Mouse (Mus musculus) neural tube, embryonic 14.5 days (tissue): ENCODE data around the gene Afm. TPM values are rescaled to one million over a fixed set of nuclear protein-coding genes. Genes with fewer than 3 reads are reported as not detected.

Experiments
- ATAC-seq: fragments of 200-750 bp; cut with Nextera tagmentation; 2 replicates; pipeline ENCODE4 v1.8.0; 2017; ENCODE audit warnings: low read depth, mild to moderate bottlenecking, moderate TSS enrichment, moderate library complexity
- H3K27ac ChIP-seq: fragments of 300-500 bp; sonication (generic); 2 replicates; pipeline ENCODE4 v1.5.1; 2014; ENCODE audit warnings: low read depth, mild to moderate bottlenecking, control low read depth, low read length, moderate library complexity, mixed read lengths
- H3K27me3 ChIP-seq: fragments of 300-500 bp; sonication (generic); 2 replicates; pipeline ENCODE4 v1.6.1; 2014; ENCODE audit warnings: low read length; ENCODE audit not compliant: control insufficient read depth, insufficient read depth
- H3K36me3 ChIP-seq: fragments of 300-500 bp; sonication (generic); 2 replicates; pipeline ENCODE4 v1.6.1; 2014; ENCODE audit warnings: low read length, mixed read lengths; ENCODE audit not compliant: control insufficient read depth, insufficient read depth
- H3K4me1 ChIP-seq: fragments of 300-500 bp; sonication (generic); 2 replicates; pipeline ENCODE4 v1.6.1; 2014; ENCODE audit warnings: low read length; ENCODE audit not compliant: control insufficient read depth, insufficient read depth
- H3K4me2 ChIP-seq: fragments of 300-500 bp; sonication (generic); 2 replicates; pipeline ENCODE4 v1.6.1; 2014; ENCODE audit warnings: mild to moderate bottlenecking, low read depth, low read length, control low read depth
- H3K4me3 ChIP-seq: fragments of 300-500 bp; sonication (generic); 2 replicates; pipeline ENCODE4 v1.5.1; 2014; ENCODE audit warnings: low read depth, low read length, control low read depth, mixed read lengths
- H3K9ac ChIP-seq: fragments of 300-500 bp; sonication (generic); replicated peaks from 2 replicates; pipeline ENCODE4 v1.6.1; 2014; ENCODE audit warnings: low read depth, mild to moderate bottlenecking, control low read depth, low read length, mixed read lengths
- H3K9me3 ChIP-seq: fragments of 300-500 bp; sonication (generic); 2 replicates; pipeline ENCODE4 v1.6.1; 2016; ENCODE audit warnings: low read length; ENCODE audit not compliant: control insufficient read depth
- WGBS: fragments of 180-500 bp; shearing (Covaris S2); extraction: QIAGEN DNeasy Blood & Tissue Kit; methylation state at CpG from one replicate; pipeline ENCODE4 v1.1.7; 2014; 5-methylcytosine and 5-hydroxymethylcytosine counted together
- polyA plus RNA-seq: library from polyadenylated mRNA; unstranded; fragments of >200 nt; fragmentation: Nextera tagmentation; extraction: Ambion mirVana; gene quantifications from 2 replicates; pipeline ENCODE4 v1.2.1, GENCODE M21; 2014

Afm gene
- polyA plus RNA-seq, 1 experiment from 2014 or later = not detected

GRCm38 (mm10) chr5:90509828-90510592, 8.7 kb upstream of the Afm start:
- no peak for ATAC-seq
- WGBS = 94% methylated on average over 5 of the region's 5 CpGs
- no peaks in the 10 kb centered on the region for H3K36me3 ChIP-seq
- no peaks in the 10 kb centered on the region for H3K9me3 ChIP-seq
- H3K4me1 ChIP-seq = no peaks in the 10 kb centered on the region
- no peak overlapping the region for H3K4me3 ChIP-seq
- H3K27ac ChIP-seq = no peak overlapping the region
- no peak overlapping the region for H3K4me2 ChIP-seq
- H3K27me3 ChIP-seq = no peaks in the 10 kb centered on the region
- H3K9ac ChIP-seq = no peak overlapping the region

DNA sequence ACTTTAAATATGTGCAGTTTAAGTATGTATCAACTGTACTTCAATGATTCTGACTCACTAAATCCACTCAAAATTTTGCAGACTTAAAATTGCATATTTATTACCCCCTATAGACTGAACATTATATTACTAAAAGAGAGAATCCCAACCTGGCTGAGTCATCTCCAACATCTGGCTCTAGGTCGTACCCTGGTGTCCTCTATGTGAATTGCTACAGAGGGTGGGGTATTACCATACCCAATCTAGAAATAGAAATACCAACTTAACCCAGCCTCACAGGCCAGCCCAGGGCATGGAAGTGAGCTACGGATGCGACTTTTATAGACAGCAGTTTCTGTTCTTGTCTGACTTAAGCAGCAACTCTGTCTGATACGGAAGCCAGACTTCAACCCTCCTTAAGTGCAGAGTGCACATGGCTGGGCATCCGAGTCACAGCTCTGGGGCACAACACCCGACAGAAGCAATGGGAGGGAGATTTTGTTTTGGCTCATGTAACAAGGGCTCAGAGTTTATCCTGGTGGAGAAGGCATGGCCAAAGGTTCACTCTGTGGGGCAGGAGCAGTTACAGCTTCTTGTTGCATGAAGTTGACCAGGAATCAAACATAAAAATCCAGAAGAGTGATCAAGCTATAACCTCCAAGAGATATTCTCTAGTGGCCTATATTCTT, 6.3 kb upstream of the Afm start:
- Histone ChIP-seq H3K9ac (no peak overlapping the region), H3K27me3 (no peaks in the 10 kb centered on the region), H3K9me3 (no peaks in the 10 kb centered on the region), H3K36me3 (no peaks in the 10 kb centered on the region), H3K27ac (no peak overlapping the region), H3K4me2 (no peak overlapping the region), H3K4me3 (no peak overlapping the region), H3K4me1 (no peaks in the 10 kb centered on the region)
- WGBS = 83% methylated on average over 6 of the region's 6 CpGs
- ATAC-seq = no peak

- WGBS = 91% methylated on average over 6 of the region's 6 CpGs
- Histone ChIP-seq H3K27me3 (no peaks in the 10 kb centered on the region), H3K9ac (no peak overlapping the region), H3K4me1 (no peaks in the 10 kb centered on the region), H3K27ac (no peak overlapping the region), H3K4me3 (no peak overlapping the region), H3K36me3 (no peaks in the 10 kb centered on the region), H3K9me3 (no peaks in the 10 kb centered on the region), H3K4me2 (no peak overlapping the region)
- ATAC-seq = no peak
Measured at GRCm38 (mm10) chr5:90515561-90515960, 3.2 kb upstream of the Afm start.

GRCm38 (mm10) chr5:90551191-90551590, 32.5 kb downstream of the Afm start:
- no peak overlapping the region for H3K4me2 ChIP-seq
- H3K36me3 ChIP-seq = no peaks in the 10 kb centered on the region
- H3K27me3 ChIP-seq = no peaks in the 10 kb centered on the region
- no peak for ATAC-seq
- no peak overlapping the region for H3K4me3 ChIP-seq
- no peaks in the 10 kb centered on the region for H3K4me1 ChIP-seq
- no peak overlapping the region for H3K27ac ChIP-seq
- no peak overlapping the region for H3K9ac ChIP-seq
- no peaks in the 10 kb centered on the region for H3K9me3 ChIP-seq
- WGBS = 89% methylated on average over 8 of the region's 8 CpGs

DNA sequence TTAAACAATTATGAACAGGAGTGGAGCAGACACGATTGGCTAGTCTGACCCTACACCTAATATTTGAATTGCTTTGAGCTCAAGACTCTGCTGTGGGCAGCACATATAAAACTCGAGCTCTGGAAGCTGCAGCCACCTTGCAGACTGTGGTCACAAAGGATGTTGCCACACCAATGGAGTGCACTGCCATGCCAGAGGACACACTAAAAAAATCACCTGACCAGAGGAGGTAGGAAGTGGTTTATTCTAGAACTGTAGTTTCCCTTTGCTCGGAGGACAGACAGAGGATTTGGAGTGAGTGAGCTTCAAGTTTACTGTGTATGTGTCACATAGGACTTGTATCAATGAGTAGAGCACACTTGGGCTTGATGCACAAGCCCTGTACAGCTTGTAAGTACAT, 37.3 kb downstream of the Afm start:
- H3K27ac ChIP-seq = no peak overlapping the region
- no peak overlapping the region for H3K9ac ChIP-seq
- 84% methylated on average over 3 of the region's 3 CpGs for WGBS
- H3K4me2 ChIP-seq = no peak overlapping the region
- H3K4me1 ChIP-seq = no peaks in the 10 kb centered on the region
- no peaks in the 10 kb centered on the region for H3K9me3 ChIP-seq
- no peak for ATAC-seq
- H3K4me3 ChIP-seq = no peak overlapping the region
- H3K36me3 ChIP-seq = no peaks in the 10 kb centered on the region
- H3K27me3 ChIP-seq = no peaks in the 10 kb centered on the region

DNA sequence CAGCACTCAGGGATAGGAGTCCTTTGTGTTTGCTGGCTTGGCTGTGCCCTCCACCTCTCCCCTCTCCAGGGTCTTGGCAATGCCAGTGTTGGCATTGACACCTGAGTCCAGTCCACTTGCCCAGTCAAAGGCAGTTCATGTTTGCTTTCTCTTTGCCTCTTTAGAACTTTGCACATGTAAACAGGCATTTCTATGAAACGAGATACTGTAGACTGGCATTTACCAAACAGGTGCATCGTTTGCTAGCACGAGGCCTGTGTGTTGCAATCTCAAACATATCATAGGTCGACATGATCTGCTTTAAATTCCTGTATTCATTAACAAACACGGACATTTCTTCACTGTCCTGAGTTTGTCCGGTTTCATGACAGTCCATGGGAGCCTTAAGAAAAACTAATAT, 42.0 kb downstream of the Afm start, which contains the start of gene 5830473C10Rik:
Gene 5830473C10Rik (plus strand): TSS at position 365 of the 400 bp plus-strand sequence.
- Histone ChIP-seq H3K4me3 (no peak within 1 kb of the TSS), H3K4me1 (no peaks in the 10 kb centered on the region), H3K9ac (no peak within 1 kb of the TSS), H3K9me3 (no peaks in the 10 kb centered on the region), H3K36me3 (no peaks in the 10 kb centered on the region), H3K4me2 (no peak within 1 kb of the TSS), H3K27me3 (no peaks in the 10 kb centered on the region), H3K27ac (no peak within 1 kb of the TSS)
- no peak for ATAC-seq
- WGBS = 93% methylated on average over 6 of the region's 6 CpGs

DNA sequence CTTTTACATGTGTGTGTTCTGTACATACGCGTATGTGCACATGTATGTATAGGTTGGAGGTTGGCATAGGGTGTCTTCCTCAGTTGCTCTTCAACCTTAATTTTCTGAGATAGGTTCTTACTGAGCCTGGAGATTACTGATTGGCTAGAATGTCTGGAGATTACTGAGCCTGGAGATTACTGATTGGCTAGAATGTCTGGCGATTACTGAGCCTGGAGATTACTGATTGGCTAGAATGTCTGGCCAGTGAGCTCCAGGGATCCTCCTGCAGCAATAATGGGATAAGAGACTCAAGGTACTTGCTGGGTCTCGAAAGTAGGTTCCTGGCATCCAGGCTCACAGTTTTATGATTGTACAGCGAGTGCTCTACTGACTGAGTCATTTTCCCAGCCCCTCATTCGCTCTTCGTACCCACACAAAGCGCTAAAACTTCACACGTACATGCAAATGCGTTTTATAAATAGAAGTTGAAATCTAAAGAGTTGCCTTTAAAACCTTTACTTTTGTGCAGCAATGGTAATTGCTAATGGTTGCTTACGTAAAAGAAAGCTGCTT, 43.1 kb downstream of the Afm start:
- Histone ChIP-seq H3K4me2 (no peak overlapping the region), H3K4me1 (no peaks in the 10 kb centered on the region), H3K9me3 (no peaks in the 10 kb centered on the region), H3K27me3 (no peaks in the 10 kb centered on the region), H3K4me3 (no peak overlapping the region), H3K27ac (no peak overlapping the region), H3K36me3 (no peaks in the 10 kb centered on the region), H3K9ac (no peak overlapping the region)
- 92% methylated on average over 11 of the region's 11 CpGs for WGBS
- ATAC-seq = no peak

GRCm38 (mm10) chr5:90562880-90563279, 44.1 kb downstream of the Afm start:
- no peaks in the 10 kb centered on the region for H3K36me3 ChIP-seq
- no peaks in the 10 kb centered on the region for H3K9me3 ChIP-seq
- no peaks in the 10 kb centered on the region for H3K27me3 ChIP-seq
- ATAC-seq = no peak
- WGBS = 94% methylated on average over 4 of the region's 4 CpGs
- H3K27ac ChIP-seq = no peak overlapping the region
- H3K4me2 ChIP-seq = no peak overlapping the region
- no peaks in the 10 kb centered on the region for H3K4me1 ChIP-seq
- H3K9ac ChIP-seq = no peak overlapping the region
- no peak overlapping the region for H3K4me3 ChIP-seq

GRCm38 (mm10) chr5:90564161-90564560, 45.4 kb downstream of the Afm start:
- H3K9me3 ChIP-seq = no peaks in the 10 kb centered on the region
- 86% methylated on average over 4 of the region's 4 CpGs for WGBS
- no peak overlapping the region for H3K27ac ChIP-seq
- H3K27me3 ChIP-seq = no peaks in the 10 kb centered on the region
- H3K9ac ChIP-seq = no peak overlapping the region
- ATAC-seq = no peak
- H3K4me3 ChIP-seq = no peak overlapping the region
- no peaks in the 10 kb centered on the region for H3K4me1 ChIP-seq
- H3K36me3 ChIP-seq = no peaks in the 10 kb centered on the region
- no peak overlapping the region for H3K4me2 ChIP-seq
